Mouse (Mus musculus): ENCODE data around the gene Far2.
A peak's percentile ranks its signal among the peaks of the same experiment; 100 is the strongest.
"Not testable (repeated sequence)": the region's sequence is repeated elsewhere in the genome, so short reads cannot be mapped to it uniquely, and the experiment has no call there.

Far2 gene

DNA sequence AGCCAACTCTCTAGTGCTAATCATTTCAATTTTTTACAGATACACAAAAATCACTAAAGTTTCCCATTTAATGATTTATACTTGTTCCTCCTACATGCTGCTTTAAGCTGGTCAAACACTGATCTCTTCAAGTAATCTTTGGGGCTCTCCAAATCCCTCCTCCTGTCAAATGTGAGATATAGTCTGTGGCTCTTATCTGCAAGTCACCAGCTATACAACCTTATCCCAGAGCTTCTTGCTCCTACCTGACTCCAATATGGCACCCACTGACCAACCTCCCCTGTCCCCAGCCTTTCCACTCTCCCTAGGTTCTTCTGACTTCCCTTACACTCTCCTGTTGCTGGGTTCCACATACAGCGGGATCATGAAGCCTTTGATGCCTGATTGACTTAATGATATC, 70.6 kb downstream of the Far2 start:
- DNase-seq (ENCODE audit: low spot score) = no peak

DNA sequence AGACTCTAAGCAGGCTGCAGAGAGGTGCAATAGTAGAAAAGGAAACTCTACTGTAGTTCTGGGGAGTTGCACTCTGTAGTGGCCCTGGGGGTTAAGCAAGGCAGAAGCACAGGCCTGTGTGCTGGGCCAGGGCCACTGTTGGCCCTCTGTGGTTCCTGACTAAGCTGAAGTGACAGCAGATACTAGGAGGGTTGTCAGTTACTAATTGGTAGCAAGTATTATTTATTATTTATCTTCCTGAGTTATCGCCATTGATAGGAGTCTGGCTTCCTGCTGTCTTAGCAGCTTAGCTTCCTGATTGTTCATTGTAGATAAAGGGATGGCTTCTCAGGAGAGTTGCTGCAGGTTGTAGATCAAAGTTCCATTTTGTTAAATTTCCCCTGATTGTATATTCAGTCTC, 73.6 kb downstream of the Far2 start:
- DNase-seq (ENCODE audit: low spot score) = no peak

DNA sequence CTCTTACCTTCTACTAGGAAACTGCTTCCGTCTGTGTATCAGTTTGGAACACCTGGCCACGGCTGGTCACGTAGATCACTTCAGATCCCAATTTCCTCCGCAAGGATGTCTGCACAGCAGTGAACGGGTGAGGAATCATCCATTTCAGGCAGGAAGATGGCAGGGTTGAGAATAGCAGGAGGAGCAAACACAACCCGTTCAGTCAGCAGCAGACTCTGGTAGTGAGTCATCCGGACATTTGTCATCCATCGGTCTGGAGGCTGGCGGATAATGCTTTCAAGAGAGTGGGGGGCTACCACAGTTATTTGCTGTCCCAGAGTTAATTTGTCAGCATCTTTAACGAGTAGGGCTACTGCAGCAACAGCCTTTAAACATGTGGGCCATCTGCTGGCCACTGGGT, 79.8 kb downstream of the Far2 start:
- DNase-seq (ENCODE audit: low spot score) = peak; percentile 19

DNA sequence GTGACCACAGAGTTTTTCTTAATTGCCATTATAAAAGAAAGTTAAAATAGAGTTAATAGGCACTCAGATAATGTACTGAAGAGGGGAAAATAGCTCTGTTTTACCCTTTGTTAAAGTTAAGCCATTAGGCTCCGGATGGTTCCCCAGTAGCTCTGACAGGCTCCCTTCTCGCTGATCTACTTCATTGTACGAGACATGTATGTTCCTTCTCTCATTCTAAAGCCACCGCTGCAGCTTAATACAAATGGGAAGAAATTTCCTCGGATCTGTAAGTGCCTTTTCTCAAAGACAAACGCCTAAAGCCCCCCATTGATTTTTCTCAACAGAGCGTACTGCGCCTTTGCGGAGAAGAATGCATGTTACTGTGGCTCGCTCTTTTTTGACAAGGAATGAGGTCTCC, 85.3 kb downstream of the Far2 start:
- no peak for DNase-seq (ENCODE audit: low spot score)

DNA sequence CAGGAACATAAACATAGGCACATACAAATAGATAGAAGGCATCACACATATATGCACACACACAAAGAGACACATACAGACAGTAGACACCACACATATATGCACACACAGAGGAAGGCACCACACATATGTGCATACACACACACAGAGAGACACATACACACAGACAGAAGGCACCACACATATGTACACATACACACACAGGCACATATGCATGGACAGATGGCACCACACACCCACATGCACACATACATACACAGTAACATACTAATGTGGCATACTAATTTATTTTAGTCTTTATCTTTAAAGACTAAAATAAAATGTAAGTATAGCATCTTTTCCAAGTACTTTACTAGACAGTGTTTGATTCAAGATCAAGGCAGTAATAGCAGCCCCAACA, 86.5 kb downstream of the Far2 start:
- no peak for DNase-seq (ENCODE audit: low spot score)

DNA sequence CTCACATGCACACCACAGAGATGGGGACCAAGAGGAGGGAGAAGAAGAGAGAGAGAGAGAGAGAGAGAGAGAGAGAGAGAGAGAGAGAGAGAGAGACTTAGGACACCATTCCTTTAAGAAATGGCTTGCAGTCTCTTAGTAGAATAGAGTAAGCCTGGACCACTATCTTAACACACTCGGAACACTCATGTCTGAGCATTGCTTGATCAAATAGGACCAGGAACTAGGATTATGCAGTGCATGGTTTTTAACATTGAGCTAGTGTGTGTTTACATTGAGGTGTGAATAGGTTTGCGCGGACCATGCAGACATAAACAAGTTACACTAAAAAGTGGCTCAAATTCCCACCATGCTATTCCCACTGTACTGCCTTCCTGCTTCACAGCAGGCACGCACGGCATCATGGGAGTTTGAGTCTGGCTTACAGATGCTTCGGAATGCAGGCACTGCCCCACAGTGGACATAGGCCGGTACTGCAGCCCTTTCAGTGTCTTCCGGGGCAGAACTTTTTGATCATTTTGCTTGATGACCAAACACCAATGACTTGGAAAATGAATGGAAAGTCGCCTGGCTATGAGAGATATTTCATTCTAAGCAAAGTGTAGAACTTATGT, 88.8 kb downstream of the Far2 start:
- peak; percentile 53 for DNase-seq (ENCODE audit: low spot score)

DNA sequence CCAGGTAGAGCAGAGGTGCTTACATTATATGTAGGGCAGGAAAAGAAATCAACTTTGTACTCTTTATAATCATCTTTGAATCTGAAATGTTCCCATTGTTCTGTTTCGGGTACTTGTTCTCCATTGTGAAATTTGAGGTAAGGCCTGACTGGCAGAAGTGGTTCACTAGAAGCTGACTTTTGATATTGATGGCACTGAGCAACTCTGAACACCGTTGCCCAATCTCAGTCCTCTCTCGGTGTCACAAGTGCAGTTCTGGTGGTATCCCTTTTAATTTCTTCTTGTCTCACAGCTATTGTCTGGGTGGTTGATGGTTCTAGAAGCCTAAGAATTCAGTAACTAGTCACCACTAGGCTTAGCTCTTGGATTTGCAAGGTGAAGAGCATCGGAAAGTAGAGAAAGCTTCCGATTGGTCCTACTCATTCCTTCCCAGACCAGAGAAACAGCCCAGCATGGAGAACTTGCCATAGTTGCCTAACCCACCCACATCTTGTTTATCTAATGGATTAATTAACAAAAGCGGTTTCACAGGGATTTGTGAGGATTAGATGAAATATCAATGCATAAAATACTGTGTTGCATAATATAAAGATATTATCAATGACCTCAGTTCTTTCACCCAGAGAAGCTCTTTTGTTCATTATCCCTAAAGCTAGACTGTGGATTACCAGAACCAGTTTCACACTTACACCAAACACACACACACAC, 92.4 kb downstream of the Far2 start:
- no peak for DNase-seq (ENCODE audit: low spot score)

DNA sequence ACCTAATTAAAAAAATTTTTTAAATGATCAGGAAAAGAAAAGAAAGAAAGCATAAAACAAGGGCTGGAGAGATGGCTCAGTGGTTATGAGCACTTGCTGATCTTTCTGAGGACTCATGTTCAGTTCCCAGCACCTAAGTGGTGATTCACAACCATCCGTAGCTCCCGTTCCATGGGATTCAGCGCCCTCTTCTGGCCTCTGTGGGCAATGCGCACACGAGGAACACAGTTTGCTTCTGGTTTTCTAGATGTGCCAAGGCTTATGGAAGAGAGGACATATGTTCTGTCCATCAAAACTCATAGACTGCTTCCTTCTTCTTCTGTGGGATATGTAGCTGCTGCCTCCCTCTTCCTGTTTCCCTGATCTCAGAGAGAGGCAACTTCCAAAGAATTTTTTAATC, 94.8 kb downstream of the Far2 start:
- DNase-seq (ENCODE audit: low spot score) = no peak

DNA sequence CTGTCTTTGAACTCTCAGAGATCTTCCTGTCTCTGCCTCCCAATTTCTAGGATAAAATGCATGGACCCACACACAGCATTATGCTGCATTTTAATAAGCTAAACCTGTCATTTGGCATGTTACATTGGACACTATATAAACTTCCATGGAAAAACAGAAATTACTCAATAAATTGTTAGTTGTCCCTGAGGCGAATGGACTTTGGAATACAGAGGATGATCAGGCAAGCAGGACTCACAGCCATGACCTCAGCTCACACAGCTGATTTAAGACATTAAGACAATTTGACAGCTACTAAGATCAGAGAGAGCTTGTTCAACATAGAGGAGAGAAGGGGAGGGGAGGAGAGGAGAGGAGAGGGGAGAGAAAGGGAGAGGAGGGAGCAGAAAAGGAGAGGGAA, 95.4 kb downstream of the Far2 start:
- DNase-seq (ENCODE audit: low spot score) = no peak

DNA sequence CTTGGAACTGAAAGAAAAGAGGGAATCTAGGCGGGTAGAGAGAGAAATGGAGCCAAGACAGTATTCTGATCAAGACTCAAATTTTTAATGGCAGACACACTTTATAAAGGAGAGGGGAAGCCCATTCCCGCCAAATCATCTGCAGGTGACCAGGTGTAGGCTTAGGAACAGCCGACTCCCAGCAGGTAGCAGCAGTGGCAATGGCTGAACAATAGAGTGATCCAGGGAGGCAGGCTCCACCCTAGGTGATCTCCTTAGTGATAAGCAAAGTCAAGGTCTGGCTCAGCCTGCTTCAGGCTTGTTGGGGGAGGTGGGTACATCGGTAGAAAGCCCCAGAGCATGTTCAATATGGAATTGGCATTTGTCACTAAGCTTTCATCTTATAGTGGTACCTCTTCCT, 105.2 kb downstream of the Far2 start:
- DNase-seq (ENCODE audit: low spot score) = not testable (repeated sequence)

DNA sequence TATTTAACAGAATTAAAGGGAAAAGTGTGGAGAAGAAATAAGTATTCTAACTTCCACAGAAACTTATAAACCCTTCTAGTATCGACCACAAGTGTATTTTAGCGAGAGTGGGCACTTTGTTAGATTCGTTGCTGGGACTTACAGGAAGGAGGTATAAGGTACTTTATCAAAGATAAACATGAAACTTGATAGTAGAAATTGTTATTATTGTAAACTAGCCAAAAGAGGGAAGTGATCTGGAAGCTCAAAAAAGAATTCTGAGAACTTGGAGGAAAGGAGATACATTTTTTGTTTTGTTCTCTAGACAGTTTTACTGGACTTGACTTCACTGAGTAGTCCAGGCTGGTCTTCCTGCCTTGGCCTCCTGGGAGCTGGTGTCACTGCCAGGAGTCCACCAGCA, 125.8 kb downstream of the Far2 start:
- DNase-seq (ENCODE audit: low spot score) = no peak

DNA sequence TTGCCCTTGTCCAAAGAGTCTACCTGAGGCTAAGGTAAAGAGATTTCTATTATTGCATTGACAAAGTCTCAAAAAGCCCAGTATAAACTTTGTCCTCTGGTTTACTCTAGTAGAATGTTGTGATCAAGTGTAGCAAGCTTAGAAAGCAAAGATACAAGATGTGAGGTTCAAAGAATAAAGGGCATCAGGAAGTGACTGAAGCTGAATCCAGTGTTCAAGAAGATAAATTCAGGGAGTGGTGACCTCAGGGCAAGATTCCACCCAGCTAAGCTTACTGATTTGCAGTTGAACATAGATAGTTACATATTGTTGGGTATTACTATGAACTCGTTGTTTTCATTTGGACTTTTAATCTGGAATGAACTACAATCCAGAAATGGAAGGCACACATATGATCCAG, 138.6 kb downstream of the Far2 start:
- DNase-seq (ENCODE audit: low spot score) = no peak

DNA sequence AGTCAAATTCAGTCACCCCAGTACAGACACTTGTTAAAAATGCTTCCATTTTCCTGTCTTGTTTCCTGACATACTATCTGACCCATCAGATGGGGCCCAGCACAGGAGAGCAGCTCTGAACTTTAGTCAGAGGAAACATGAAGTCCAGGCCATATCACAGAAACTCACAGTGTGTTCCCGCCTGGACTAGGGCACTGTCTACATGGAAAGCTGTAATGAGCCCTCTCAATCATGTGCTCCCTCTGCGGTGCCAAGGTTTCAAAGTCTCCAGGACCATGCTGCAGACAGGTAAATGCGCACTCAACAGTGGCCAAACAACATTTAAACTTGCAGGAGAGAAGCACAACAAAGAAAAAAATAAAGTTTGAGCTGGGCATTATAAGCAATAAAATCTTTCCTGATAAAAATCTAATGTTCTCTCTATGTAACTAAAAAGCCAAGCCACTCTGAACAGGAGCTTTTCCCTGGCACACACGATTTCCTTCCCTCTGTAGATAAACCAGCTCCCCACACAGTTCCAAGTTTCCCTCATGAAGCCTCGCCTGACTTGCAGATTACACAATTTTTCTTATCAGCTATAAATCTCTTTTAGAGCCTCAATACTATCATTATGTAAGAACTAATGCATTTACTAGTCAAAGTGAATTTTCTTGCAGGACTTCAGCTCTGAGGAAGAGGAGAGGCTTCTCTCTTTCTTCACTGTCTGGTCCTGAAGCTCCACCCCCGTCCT, 147.1 kb downstream of the Far2 start:
- no peak for DNase-seq (ENCODE audit: low spot score)

DNA sequence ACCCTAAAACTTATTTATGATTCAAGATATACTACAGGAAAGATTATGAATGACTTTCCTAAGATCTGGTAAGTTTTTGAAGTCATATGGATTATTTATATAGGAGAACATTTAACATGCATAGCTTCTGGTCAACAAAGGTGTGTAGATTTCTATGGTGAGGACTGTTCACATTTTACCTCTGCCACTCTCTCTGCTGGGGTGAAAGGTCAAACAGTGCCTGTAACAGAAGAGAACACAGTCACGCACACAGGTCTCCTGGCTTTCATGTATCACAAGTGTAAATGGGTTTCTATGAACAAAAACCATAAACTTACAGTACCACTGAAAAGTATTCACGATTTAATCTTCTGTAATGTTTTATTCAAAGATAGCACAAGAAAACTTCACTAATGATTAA, 152.1 kb downstream of the Far2 start:
- DNase-seq (ENCODE audit: low spot score) = no peak

DNA sequence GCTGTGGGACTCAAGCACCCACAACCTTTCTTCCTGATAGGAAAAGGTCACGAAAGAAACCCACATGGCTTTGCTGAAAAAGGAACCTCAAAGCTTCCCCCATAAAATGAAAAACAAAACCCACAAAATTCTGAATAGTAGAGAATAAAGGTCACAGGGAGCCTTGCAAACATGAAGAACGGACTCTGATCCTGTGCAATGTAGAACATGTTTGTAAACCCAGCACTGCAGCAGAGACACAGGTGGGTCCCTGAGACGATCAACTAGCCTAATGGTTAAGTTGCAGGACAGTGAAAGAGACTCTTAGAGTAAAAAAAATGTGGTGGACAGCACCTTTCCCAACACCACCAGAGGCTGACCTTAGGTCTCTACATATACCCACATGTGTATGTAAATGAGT, 152.7 kb downstream of the Far2 start:
- DNase-seq (ENCODE audit: low spot score) = no peak

DNA sequence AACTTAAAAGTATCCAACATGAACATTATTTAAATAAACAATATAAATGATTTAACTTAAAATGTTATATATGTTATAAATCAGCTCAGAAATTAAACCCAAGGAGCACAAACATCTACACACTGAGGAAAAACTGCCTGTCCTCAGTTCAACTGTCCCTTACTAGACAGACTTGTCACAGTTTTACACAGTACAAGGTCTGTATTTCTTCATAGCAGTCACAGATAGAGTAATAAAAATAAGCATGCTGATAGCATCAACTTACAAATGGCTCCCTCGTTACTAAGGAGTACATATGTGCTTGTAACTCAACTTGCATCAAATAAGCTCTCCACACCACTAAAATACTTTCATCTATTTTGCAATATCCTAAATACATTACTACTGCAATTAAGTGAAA, 158.1 kb downstream of the Far2 start:
- DNase-seq (ENCODE audit: low spot score) = no peak

DNA sequence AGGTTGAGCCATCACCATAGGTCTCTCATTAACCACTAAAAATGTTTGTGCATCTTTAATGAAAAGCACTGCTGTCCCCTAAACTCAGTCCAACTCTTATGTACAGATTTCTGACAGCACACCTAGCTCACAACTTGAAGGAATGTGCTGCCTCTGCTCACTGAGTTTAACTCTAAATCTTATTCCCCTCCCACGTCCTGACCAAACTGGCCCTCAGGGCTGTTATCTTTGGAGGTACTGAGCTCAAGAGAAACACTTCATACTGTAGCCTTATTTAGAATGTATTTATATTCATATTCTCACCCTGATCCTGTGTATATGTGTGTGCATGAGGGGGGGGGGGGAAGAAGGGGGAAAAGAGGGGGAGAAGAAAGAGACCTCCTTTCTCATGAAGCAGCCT, 160.5 kb downstream of the Far2 start:
- DNase-seq (ENCODE audit: low spot score) = no peak

DNA sequence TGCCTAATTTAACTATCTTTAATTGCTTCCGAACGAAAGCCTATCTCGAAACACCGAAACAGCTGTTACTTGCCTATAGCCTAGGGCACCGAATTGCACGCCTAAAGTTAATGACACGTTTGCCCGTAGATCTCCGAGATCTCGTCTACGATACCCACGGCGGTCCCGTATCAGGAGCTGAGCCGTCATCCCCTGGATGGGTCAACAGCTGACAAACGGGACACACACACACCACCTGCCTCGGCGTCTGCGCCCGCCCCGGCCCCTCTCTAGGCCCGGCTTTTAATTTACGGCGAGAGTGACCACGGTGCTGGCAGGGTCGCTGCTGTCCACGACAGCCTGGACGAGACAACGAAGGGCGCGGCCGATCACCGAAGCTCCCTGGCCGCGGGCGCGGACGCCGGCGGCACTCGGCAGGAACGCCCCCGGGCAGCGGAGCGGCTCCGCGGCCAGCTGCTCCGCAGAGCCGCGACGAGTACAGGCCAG, 164.4 kb downstream of the Far2 start:
- no peak for DNase-seq (ENCODE audit: low spot score)

DNA sequence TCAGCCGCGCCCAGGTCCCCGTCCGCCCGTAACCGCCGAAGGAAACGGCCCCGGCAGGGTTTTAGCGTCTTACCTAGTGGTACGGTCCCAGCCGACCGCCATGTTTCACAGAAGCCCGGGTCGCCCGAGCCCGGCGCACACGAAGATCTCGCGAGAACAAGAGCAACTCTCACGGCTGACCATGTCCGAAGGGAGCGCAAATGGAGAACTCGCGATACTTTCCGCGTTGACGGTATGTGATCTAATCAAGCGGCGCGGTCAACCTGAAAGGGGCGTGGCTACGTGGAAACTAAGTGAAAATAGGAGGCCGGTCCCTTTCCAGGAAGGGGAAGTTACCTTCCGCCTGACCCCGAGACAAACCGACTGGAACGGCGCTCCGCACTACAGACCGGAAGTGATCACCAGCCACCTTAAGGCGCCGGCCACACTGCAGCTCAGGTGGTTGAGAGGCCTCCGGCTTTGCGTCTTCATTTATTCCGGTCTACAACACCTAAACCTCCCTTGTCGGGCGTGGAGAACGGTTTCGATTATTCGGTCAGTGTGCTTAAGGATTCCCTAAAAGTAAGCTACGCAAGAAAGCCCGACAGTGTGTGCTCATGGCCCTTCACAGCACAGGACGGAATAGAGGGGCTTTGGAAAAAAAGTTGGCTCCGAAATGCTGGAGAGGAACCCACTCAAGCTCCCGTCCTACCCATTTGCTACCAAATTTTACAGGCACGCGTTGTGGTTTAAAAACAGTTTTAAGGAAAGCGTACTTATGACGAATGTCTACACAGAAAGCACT, 165.0 kb downstream of the Far2 start, which contains the start of gene Ergic2:
Gene Ergic2 (minus strand): TSS at position 478 of the 784 bp plus-strand sequence.
- DNase-seq (ENCODE audit: low spot score) = peak; percentile 100

DNA sequence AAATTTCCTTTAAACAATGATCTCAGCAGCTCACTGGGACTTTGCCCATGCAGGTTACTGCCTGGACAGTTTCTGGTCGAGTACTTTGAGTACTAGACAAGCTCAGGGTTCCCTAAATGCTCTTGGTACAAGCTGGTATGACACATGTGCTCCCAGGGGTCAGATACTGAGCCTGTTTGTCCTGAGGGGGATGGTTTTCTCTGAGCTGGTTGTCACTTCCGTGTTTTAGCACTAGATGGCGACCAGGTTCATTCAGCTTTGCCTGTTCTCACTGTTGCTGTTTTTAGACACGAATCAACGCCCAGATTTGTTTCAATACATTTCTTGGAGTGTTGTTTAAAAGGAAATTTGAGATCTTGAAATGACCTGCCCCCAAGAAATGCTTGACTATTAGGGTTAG, 167.7 kb downstream of the Far2 start:
- peak; percentile 66 for DNase-seq (ENCODE audit: low spot score)

DNA sequence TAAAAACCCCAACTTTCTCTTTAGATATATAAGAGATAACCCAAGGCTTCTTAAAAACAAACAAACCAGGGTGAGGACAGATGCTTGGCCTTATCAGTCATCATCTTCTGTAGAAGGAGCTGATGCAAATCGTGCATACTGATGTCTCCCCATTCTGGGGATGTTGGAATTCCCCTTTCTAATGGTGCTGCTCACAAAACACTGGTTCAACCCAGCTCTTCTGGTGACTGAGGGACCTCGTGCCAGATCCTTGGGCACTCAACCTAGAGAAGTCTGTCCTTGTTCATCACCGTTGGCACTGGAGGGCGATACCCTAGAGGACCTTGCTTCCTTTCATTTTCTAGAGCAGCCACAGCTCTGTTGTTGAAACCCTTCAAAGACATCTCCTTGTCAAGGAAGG, 169.7 kb downstream of the Far2 start:
- no peak for DNase-seq (ENCODE audit: low spot score)

Data from MN1 (cell line).